Mouse (Mus musculus) stomach, postnatal 0 days (tissue): ENCODE data around the gene Spaar.

Experiments used
- CTCF ChIP-seq: IDR thresholded peaks from 2 replicates; pipeline ENCODE4 v1.5.1; 2016; ENCODE audit warnings: antibody characterized with exemption, low read depth, mild to moderate bottlenecking, moderate library complexity
- EP300 ChIP-seq: optimal IDR thresholded peaks from 2 replicates; pipeline ENCODE3; 2016; ENCODE audit warnings: antibody characterized with exemption

DNA sequence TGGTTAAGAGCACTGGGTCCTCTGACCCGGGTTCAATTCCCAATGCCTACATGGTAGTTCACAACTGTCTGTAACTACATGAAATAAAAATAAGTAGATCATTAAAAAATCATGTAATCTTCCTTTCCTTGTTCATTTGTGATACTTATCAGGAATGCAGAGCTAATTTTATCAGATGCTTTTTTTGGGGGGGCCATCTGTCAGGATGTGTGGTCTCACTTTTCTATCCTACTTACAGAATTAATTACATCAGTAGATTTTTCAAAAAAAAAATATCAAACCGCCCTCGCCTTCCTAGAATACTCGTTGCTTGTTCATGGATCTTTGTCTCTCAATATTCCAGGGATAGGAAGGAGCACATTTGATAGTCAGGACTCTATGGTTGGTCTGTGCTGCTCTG is 7.6 kb upstream of the Spaar start:
- TF ChIP-seq CTCF = no peak
- no peak for TF ChIP-seq EP300
